Mouse (Mus musculus) limb, embryonic 12.5 days (tissue): ENCODE measurements at regions not wholly inside any gene's neighbourhood (a gene's known extent, or its start where the extent isn't known, plus 50 kb on each side); places are given as distances from the start of the nearest gene placed in this dataset.
"Not testable (repeated sequence)": the region's sequence is repeated elsewhere in the genome, so short reads cannot be mapped to it uniquely, and the experiment has no call there.

Experiments used
- ATAC-seq: fragments of 200-750 bp; cut with Nextera tagmentation; 2 replicates; pipeline ENCODE4 v1.8.0; 2017; ENCODE audit warnings: low read depth, moderate TSS enrichment; ENCODE audit not compliant: insufficient number of reproducible peaks, insufficient read depth, low FRiP score, low TSS enrichment
- H3K27ac ChIP-seq: fragments of 300-500 bp; sonication (generic); 2 replicates; pipeline ENCODE4 v1.5.1; 2016; ENCODE audit warnings: mild to moderate bottlenecking, moderate library complexity
- H3K27me3 ChIP-seq: fragments of 300-500 bp; sonication (generic); 2 replicates; pipeline ENCODE4 v1.6.1; 2016; ENCODE audit warnings: mild to moderate bottlenecking, moderate library complexity
- H3K36me3 ChIP-seq: fragments of 300-500 bp; sonication (generic); 2 replicates; pipeline ENCODE4 v1.6.1; 2016; ENCODE audit warnings: mild to moderate bottlenecking, moderate library complexity
- H3K4me1 ChIP-seq: fragments of 300-500 bp; sonication (generic); replicated peaks from 2 replicates; pipeline ENCODE4 v1.6.1; 2016
- H3K4me2 ChIP-seq: fragments of 300-500 bp; sonication (generic); 2 replicates; pipeline ENCODE4 v1.6.1; 2016; ENCODE audit warnings: mild to moderate bottlenecking, moderate library complexity
- H3K4me3 ChIP-seq: fragments of 300-500 bp; sonication (generic); replicated peaks from 2 replicates; pipeline ENCODE4 v1.5.1; 2016; ENCODE audit warnings: mild to moderate bottlenecking
- H3K9ac ChIP-seq: fragments of 300-500 bp; sonication (generic); replicated peaks from 2 replicates; pipeline ENCODE4 v1.6.1; 2016; ENCODE audit warnings: mild to moderate bottlenecking, moderate library complexity
- H3K9me3 ChIP-seq: fragments of 300-500 bp; sonication (generic); 2 replicates; pipeline ENCODE4 v1.6.1; 2016; ENCODE audit warnings: mild to moderate bottlenecking, moderate library complexity
- WGBS: fragments of 180-500 bp; shearing (Covaris S2); methylation state at CpG from one replicate; pipeline ENCODE4 v1.1.7; 2016; 5-methylcytosine and 5-hydroxymethylcytosine counted together

DNA sequence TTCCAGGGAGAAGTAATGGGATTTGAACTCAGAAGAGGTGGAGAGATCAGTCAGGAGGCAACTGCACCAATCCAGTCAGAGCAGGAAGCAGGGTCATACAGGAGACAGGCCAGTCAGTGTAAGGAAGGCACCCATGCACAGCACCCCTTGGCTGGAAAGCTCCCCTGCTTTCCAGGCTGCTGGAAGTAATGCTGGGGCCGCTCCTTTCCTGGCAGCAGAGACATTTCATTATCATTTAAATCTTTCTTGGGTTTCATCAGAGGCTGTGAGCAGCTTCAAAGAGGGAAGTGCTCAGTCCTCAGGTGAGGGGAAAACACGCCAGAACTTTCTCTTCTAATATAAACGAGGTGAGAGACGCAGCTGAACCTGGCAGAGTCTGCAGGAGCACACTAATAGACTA lies 109.1 kb upstream of the Syt13 start:
- Histone ChIP-seq H3K9me3 (no peaks in the 10 kb centered on the region), H3K27ac (no peak overlapping the region), H3K9ac (no peak overlapping the region), H3K4me2 (no peak overlapping the region), H3K4me1 (peaks cover 37% of the 10 kb centered on the region), H3K36me3 (no peaks in the 10 kb centered on the region), H3K4me3 (no peak overlapping the region), H3K27me3 (peaks cover 5% of the 10 kb centered on the region; the same call in 1 of the 2 replicates)
- no peak for ATAC-seq
- 31% methylated on average over 4 of the region's 4 CpGs for WGBS

DNA sequence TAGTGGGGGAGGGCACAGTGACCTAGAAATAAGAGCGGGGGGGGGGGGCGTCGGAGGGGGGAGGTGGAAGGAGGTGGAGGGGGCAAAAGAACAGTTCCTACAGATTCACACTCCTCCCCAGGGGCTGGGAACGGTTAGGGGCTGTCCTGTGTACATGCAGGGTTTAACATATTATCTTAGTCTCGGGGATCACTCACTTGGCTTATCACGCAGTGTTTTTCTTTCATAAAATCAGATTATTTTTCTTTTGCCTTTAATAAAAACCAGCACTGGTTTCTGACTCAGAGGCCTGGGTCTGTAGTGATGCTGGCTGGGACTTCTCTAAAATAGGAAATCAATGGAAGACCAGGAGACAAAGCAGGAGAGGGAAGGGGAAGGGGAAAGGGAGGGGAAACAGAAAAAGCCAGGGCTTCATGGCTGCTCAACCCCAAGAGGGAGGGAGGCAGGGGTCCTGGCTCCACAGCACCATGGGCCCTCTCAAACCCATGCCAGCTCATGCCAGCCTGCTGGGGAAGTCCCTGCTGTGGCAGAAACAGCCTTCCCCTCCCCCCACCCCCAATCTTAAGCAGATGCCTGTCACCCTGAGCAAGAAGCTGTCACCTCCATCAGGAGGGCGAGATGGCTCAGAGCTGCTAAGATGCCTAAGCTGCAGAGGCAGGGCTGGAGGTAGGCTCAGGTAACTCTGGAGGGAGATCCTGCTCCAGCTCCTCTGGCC lies 108.3 kb upstream of the Syt13 start:
- H3K4me3 ChIP-seq: no peak overlapping the region
- H3K9me3 ChIP-seq: no peaks in the 10 kb centered on the region
- ATAC-seq: no peak
- H3K27ac ChIP-seq: 0 out of 2 replicates have a peak overlapping the region, but pooled peaks have one; percentile 35
- H3K9ac ChIP-seq: no peak overlapping the region
- H3K4me2 ChIP-seq: no peak overlapping the region
- H3K36me3 ChIP-seq: no peaks in the 10 kb centered on the region
- H3K4me1 ChIP-seq: peaks cover 34% of the 10 kb centered on the region
- WGBS: 12% methylated on average over 7 of the region's 7 CpGs
- peaks cover 5% of the 10 kb centered on the region; the same call in 1 of the 2 replicates for H3K27me3 ChIP-seq

GRCm38 (mm10) chr2:92807404-92807803 lies 107.5 kb upstream of the Syt13 start:
- H3K4me3 ChIP-seq: no peak overlapping the region
- no peaks in the 10 kb centered on the region for H3K36me3 ChIP-seq
- no peak for ATAC-seq
- no peak overlapping the region for H3K4me2 ChIP-seq
- no peaks in the 10 kb centered on the region for H3K9me3 ChIP-seq
- peaks cover 34% of the 10 kb centered on the region for H3K4me1 ChIP-seq
- H3K27me3 ChIP-seq: peaks cover 5% of the 10 kb centered on the region; the same call in 1 of the 2 replicates
- 2% methylated on average over 8 of the region's 8 CpGs for WGBS
- no peak overlapping the region for H3K27ac ChIP-seq
- 0 out of 2 replicates have a peak overlapping the region, but pooled peaks have one; percentile 12 for H3K9ac ChIP-seq

GRCm38 (mm10) chr2:92808121-92808520 lies 106.8 kb upstream of the Syt13 start:
- no peak overlapping the region for H3K27ac ChIP-seq
- no peak overlapping the region for H3K4me2 ChIP-seq
- WGBS: 70% methylated on average over 4 of the region's 4 CpGs
- H3K4me3 ChIP-seq: no peak overlapping the region
- peaks cover 34% of the 10 kb centered on the region for H3K4me1 ChIP-seq
- no peaks in the 10 kb centered on the region for H3K36me3 ChIP-seq
- no peaks in the 10 kb centered on the region for H3K9me3 ChIP-seq
- peaks cover 5% of the 10 kb centered on the region; the same call in 1 of the 2 replicates for H3K27me3 ChIP-seq
- H3K9ac ChIP-seq: no peak overlapping the region
- no peak for ATAC-seq

DNA sequence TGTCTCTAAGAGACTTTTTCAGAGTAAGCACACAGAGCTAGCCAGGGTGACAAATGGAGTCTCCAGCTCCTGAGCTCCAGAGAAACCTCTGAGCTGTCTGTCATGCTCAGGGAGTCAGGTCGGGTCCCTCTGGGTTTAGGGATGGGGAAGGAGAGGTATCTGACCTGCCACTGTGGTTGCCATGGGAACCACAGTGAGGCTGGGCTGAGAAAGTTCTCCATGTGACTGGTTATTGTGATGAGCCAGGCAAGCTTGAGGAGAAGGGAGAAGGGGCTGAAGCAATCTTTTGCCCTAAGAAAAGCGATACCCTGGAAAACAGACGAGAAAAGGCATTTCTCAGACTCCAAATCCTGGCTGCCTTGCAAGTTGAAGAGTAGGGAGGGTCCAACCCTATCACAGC lies 105.7 kb upstream of the Syt13 start:
- WGBS: 22% methylated on average over 3 of the region's 3 CpGs
- no peak overlapping the region for H3K27ac ChIP-seq

GRCm38 (mm10) chr2:92809681-92810323 lies 105.1 kb upstream of the Syt13 start:
- Histone ChIP-seq H3K4me2 (no peak overlapping the region), H3K36me3 (no peaks in the 10 kb centered on the region), H3K27ac (no peak overlapping the region), H3K27me3 (peaks cover 5% of the 10 kb centered on the region; the same call in 1 of the 2 replicates), H3K9ac (no peak overlapping the region), H3K4me1 (peaks cover 31% of the 10 kb centered on the region), H3K9me3 (no peaks in the 10 kb centered on the region), H3K4me3 (no peak overlapping the region)
- ATAC-seq: no peak
- WGBS: 70% methylated on average over 4 of the region's 4 CpGs

More for the DNA sequence above, 105.7 kb upstream of the Syt13 start:
- Histone ChIP-seq H3K36me3 (no peaks in the 10 kb centered on the region), H3K4me2 (no peak overlapping the region), H3K9me3 (no peaks in the 10 kb centered on the region), H3K4me1 (peaks cover 34% of the 10 kb centered on the region), H3K4me3 (no peak overlapping the region), H3K27me3 (peaks cover 5% of the 10 kb centered on the region; the same call in 1 of the 2 replicates), H3K9ac (no peak overlapping the region)
- no peak for ATAC-seq

- WGBS: 15% methylated on average over 6 of the region's 6 CpGs
- peaks cover 22% of the 10 kb centered on the region for H3K4me1 ChIP-seq
- ATAC-seq, H3K27me3 ChIP-seq, H3K4me2 ChIP-seq, H3K27ac ChIP-seq, H3K9ac ChIP-seq, H3K36me3 ChIP-seq, H3K9me3 ChIP-seq, H3K4me3 ChIP-seq: not testable (repeated sequence)
These were observed 103.9 kb upstream of the Syt13 start for GRCm38 (mm10) chr2:92810956-92811355.

DNA sequence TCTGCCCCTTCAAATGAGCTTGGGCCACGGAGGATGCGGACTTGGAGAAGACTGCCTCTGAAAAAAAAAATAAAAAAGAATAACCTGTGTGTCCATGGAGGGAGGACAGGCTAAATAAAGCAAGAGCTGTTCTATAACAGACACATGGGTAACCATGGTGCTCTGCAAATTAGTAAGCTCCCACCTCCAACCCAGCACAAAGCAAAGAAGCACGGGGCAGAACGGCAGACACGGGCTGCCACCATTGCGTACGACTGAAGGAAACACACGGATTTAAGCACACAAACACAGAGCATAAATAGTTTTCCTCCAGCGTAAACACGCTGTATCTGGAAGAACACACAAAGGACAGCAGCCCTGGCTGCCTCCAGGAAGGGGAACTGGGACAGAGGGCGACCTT lies 101.9 kb upstream of the Syt13 start:
- no peak overlapping the region for H3K27ac ChIP-seq
- no peaks in the 10 kb centered on the region for H3K36me3 ChIP-seq
- no peak for ATAC-seq
- H3K9me3 ChIP-seq: no peaks in the 10 kb centered on the region
- H3K9ac ChIP-seq: no peak overlapping the region
- H3K4me2 ChIP-seq: no peak overlapping the region
- 70% methylated on average over 11 of the region's 11 CpGs for WGBS
- H3K4me3 ChIP-seq: no peak overlapping the region
- H3K4me1 ChIP-seq: peaks cover 2% of the 10 kb centered on the region; the same call in 1 of the 2 replicates
- peaks cover 5% of the 10 kb centered on the region; the same call in 1 of the 2 replicates for H3K27me3 ChIP-seq

DNA sequence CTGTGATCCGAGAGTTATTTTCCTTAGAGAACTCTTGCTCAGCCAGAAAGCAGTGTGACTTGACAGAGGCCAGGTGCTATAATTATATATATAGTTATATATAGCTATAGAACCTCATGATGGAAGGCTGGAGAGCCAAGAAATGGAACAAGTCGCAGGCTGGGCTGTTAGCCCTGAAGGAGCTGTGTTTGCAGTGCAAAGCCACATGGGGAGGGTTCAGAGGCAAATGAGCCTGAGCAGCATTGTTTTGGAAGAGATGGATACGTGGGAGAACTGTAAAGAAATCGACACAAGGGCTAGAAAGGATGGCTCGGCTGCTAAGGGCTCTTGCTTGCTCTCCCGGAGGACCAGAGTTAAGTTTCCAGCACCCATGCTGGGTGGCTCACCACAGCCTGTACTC lies 95.3 kb upstream of the Syt13 start:
- Histone ChIP-seq H3K4me1 (peaks cover 12% of the 10 kb centered on the region), H3K36me3 (no peaks in the 10 kb centered on the region), H3K9ac (no peak overlapping the region), H3K9me3 (no peaks in the 10 kb centered on the region), H3K4me3 (no peak overlapping the region), H3K27ac (no peak overlapping the region), H3K27me3 (no peaks in the 10 kb centered on the region), H3K4me2 (no peak overlapping the region)
- ATAC-seq: no peak
- 74% methylated on average over 6 of the region's 6 CpGs for WGBS

DNA sequence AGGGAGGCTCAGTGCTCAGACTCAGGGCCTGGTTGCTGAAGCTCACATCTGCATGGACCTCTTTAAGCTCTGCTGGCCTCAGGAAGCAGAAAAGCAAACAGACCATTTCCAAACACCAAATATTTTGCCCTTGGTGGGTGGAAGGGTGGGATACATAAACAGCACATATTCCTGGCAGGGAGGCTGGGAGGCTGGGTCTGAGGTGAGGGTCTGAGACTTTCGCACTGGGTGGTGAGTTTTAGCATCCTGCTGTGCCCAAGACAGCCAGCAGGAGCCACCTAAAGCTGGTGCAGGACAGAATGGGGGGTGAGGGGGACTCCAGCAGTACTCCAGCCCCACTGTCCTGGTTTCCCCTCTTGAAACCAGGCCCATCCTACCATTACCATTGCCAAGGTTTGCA lies 90.6 kb upstream of the Syt13 start:
- Histone ChIP-seq H3K27ac (no peak overlapping the region), H3K9me3 (no peaks in the 10 kb centered on the region), H3K4me1 (peaks cover 27% of the 10 kb centered on the region), H3K4me3 (no peak overlapping the region), H3K4me2 (no peak overlapping the region), H3K9ac (no peak overlapping the region), H3K27me3 (no peaks in the 10 kb centered on the region), H3K36me3 (no peaks in the 10 kb centered on the region)
- WGBS: 80% methylated on average over 1 of the region's 1 CpGs
- no peak for ATAC-seq

DNA sequence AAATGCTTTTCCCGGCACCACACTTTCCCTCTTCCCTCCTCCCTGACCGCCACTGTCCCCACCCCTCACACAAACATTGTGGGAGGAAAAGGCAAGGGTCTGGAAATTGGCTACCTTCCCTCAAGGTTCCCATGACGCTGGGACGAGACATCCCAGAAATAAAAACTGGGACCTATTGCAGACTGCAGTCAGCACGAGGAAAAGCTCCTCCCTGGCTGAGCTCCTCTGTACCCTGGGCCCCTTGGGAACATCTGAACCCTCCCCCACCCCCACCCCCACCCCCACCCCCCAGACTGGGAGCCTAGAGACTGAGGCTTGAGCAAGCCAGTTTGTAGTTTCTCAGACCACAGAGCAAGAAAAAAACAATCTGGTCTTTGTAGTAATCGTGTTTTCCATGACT lies 89.5 kb upstream of the Syt13 start:
- Histone ChIP-seq H3K4me2 (no peak overlapping the region), H3K4me1 (peaks cover 27% of the 10 kb centered on the region), H3K27ac (no peak overlapping the region), H3K9me3 (no peaks in the 10 kb centered on the region), H3K4me3 (no peak overlapping the region), H3K36me3 (no peaks in the 10 kb centered on the region), H3K9ac (no peak overlapping the region), H3K27me3 (no peaks in the 10 kb centered on the region)
- ATAC-seq: 0 out of 2 replicates have a peak, but pooled peaks have one; percentile 11
- WGBS: 13% methylated on average over 6 of the region's 6 CpGs
